Mouse (Mus musculus) lung, postnatal 14 days (tissue): ENCODE results near the gene Narfl.

Experiments used
- DNase-seq: peaks from one replicate; pipeline ENCODE4 v3.0.0; 2021

Gene Narfl

GRCm38 (mm10) chr17:25765886-25766285, 7.7 kb upstream of the Narfl start:
- DNase-seq = no peak

GRCm38 (mm10) chr17:25769331-25769730, 4.2 kb upstream of the Narfl start:
- no peak for DNase-seq

GRCm38 (mm10) chr17:25775318-25776062, 1.9 kb downstream of the Narfl start:
- DNase-seq = no peak

GRCm38 (mm10) chr17:25777948-25778347, 4.4 kb downstream of the Narfl start:
- DNase-seq = no peak

- DNase-seq = no peak
Observed at GRCm38 (mm10) chr17:25781339-25781738, 7.8 kb downstream of the Narfl start.

GRCm38 (mm10) chr17:25783086-25783485, 9.5 kb downstream of the Narfl start:
- no peak for DNase-seq

- no peak for DNase-seq
Observed at GRCm38 (mm10) chr17:25783861-25784574, 10.4 kb downstream of the Narfl start.

- DNase-seq = peak; percentile 97
Observed at GRCm38 (mm10) chr17:25785281-25785745, 11.7 kb downstream of the Narfl start, which contains the start of gene Haghl. Haghl (minus strand) TSS chr17:25785673.

GRCm38 (mm10) chr17:25786280-25786679, 12.7 kb downstream of the Narfl start, which contains the start of gene Ccdc78:
Ccdc78 (plus strand) TSS chr17:25786580.
- no peak for DNase-seq

GRCm38 (mm10) chr17:25786781-25787504, 13.4 kb downstream of the Narfl start:
- DNase-seq = no peak

GRCm38 (mm10) chr17:25791320-25791842, 17.8 kb downstream of the Narfl start:
- no peak for DNase-seq

GRCm38 (mm10) chr17:25791843-25792527, 18.4 kb downstream of the Narfl start:
- peak; percentile 89 for DNase-seq

- DNase-seq = peak; percentile 84
Observed at GRCm38 (mm10) chr17:25792615-25793014, 19.0 kb downstream of the Narfl start, which contains the start of gene Fam173a. Fam173a (minus strand) TSS chr17:25792901.

- no peak for DNase-seq
Observed at GRCm38 (mm10) chr17:25794197-25794596, 20.6 kb downstream of the Narfl start.

GRCm38 (mm10) chr17:25794998-25795397, 21.4 kb downstream of the Narfl start:
- no peak for DNase-seq

- DNase-seq = no peak
Observed at GRCm38 (mm10) chr17:25795609-25796092, 22.1 kb downstream of the Narfl start, which contains the start of gene AC134908.4. AC134908.4 (minus strand) TSS chr17:25795659.

GRCm38 (mm10) chr17:25796211-25796771, 22.7 kb downstream of the Narfl start:
- DNase-seq = no peak

GRCm38 (mm10) chr17:25796951-25797369, 23.4 kb downstream of the Narfl start, which contains the start of gene Metrn:
Metrn (minus strand) TSS chr17:25797136.
- DNase-seq = peak; percentile 86

GRCm38 (mm10) chr17:25801029-25801428, 27.5 kb downstream of the Narfl start:
- DNase-seq = peak; percentile 78

- no peak for DNase-seq
Observed at GRCm38 (mm10) chr17:25802825-25803517, 29.4 kb downstream of the Narfl start.

GRCm38 (mm10) chr17:25806507-25806906, 32.9 kb downstream of the Narfl start:
- DNase-seq = no peak
